Mouse (Mus musculus): Measurements from ENCODE around the gene Slc8a1. TPM values are rescaled to one million over a fixed set of nuclear protein-coding genes. Genes with fewer than 3 reads are reported as not detected.

Slc8a1 gene
- total and polyA plus RNA-seq, 3 experiments: 0.11 TPM; not detected in 2

DNA sequence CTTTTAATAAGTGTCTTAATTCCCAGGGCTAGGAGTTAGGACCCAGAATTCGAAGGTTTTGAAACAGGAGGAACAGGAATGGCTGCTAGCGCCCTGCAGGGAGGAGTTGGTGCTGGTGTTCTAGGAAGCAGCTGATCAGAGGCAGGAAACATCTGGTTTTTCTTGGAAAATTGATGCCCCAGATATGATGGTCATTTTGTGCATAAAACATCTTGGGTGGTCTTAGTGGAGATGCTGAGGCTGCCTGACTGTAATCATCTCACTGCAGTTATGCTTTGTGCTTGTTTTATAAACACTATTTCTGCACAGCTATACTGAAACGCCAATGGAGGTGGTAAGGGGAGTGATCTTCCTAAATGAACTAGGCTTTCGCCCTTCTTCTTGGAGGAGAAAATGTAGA lies 345.1 kb downstream of the Slc8a1 start:
- Histone ChIP-seq H3K27me3 (ENCODE audit: insufficient read depth, low read length) (no peaks in the 10 kb centered on the region), H3K4me3 (ENCODE audit: low read depth, low read length) (no peak overlapping the region), H3K9me3 (replicated peaks) (peaks cover 8% of the 10 kb centered on the region), H3K4me1 (ENCODE audit: insufficient read depth, low read depth, low read length) (no peaks in the 10 kb centered on the region), H3K36me3 (replicated peaks) (no peaks in the 10 kb centered on the region)
- TF ChIP-seq GATA1 (IDR thresholded peaks at IDR 0.05; ENCODE audit: borderline replicate concordance, low read length) (no peak), POLR2AphosphoS5 (IDR thresholded peaks at IDR 0.05; ENCODE audit: insufficient replicate concordance, low read depth, low read length) (no peak), CTCF (IDR thresholded peaks at IDR 0.05; ENCODE audit: low read depth, low read length) (no peak), GATA2 (IDR thresholded peaks at IDR 0.05; ENCODE audit: borderline replicate concordance, low read depth, low read length) (no peak), TAL1 (conservative IDR thresholded peaks at IDR 0.05; ENCODE audit: low read depth, low read length) (no peak)
- ATAC-seq (ENCODE audit: extremely low read depth, insufficient number of reproducible peaks, low FRiP score, poor library complexity, severe bottlenecking) (no peak), DNase-seq (ENCODE audit: low spot score) (no peak)

DNA sequence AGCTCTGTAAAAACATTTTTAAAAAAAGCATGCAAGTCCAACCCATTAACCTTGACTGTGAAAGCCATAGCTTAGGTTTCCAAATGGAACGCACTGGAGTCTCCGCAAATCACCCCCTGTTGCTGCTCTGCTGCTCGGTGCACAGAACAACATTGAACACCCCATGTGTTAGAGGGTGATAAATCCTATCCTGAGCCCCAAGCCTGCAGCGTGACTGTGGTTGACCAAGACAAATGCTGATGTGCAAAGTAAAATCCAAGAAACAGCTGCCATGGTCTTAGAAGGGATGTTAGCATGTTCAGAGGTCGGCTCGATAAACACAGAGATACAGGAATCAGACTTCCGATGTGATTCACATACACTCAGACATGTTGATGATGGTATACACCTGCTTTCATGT lies 346.7 kb downstream of the Slc8a1 start:
- H3K36me3 ChIP-seq (replicated peaks): no peaks in the 10 kb centered on the region
- no peaks in the 10 kb centered on the region for H3K27me3 ChIP-seq (ENCODE audit: insufficient read depth, low read length)
- no peaks in the 10 kb centered on the region for H3K4me1 ChIP-seq (ENCODE audit: insufficient read depth, low read depth, low read length)
- TF ChIP-seq TAL1 (conservative IDR thresholded peaks at IDR 0.05; ENCODE audit: low read depth, low read length) (no peak), CTCF (IDR thresholded peaks at IDR 0.05; ENCODE audit: low read depth, low read length) (no peak), GATA2 (IDR thresholded peaks at IDR 0.05; ENCODE audit: borderline replicate concordance, low read depth, low read length) (no peak)
- peaks cover 14% of the 10 kb centered on the region for H3K9me3 ChIP-seq (replicated peaks)
- no peak overlapping the region for H3K4me3 ChIP-seq (ENCODE audit: low read depth, low read length)
- DNase-seq (ENCODE audit: low spot score) (no peak), ATAC-seq (ENCODE audit: extremely low read depth, insufficient number of reproducible peaks, low FRiP score, poor library complexity, severe bottlenecking) (no peak)

DNA sequence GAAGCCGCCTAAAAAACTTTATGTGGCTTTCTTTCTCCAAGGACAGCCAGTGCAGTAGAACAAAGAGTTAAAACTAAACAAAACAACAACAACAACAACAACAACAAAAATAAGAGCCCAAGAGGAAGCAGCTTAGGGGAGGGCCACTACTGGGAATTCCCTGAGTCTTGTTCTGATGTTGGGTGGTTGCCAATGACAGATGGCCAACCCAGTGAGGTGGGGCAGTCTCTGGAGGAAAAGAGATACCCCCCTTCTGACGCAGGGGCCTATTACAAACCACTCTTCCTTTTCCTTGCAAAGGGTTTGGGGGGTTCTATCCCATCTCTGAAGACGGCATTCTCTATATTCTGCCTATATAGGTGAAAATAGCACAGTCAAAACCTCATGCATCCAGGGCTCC lies 347.4 kb downstream of the Slc8a1 start:
- Histone ChIP-seq H3K4me3 (ENCODE audit: low read depth, low read length) (no peak overlapping the region), H3K4me1 (ENCODE audit: insufficient read depth, low read depth, low read length) (no peaks in the 10 kb centered on the region), H3K36me3 (replicated peaks) (no peaks in the 10 kb centered on the region), H3K9me3 (replicated peaks) (peaks cover 15% of the 10 kb centered on the region), H3K27me3 (ENCODE audit: insufficient read depth, low read length) (no peaks in the 10 kb centered on the region)
- TF ChIP-seq CTCF (IDR thresholded peaks at IDR 0.05; ENCODE audit: low read depth, low read length) (no peak), TAL1 (conservative IDR thresholded peaks at IDR 0.05; ENCODE audit: low read depth, low read length) (no peak)
- no peak for ATAC-seq (ENCODE audit: extremely low read depth, insufficient number of reproducible peaks, low FRiP score, poor library complexity, severe bottlenecking)
- no peak for DNase-seq (ENCODE audit: low spot score)

DNA sequence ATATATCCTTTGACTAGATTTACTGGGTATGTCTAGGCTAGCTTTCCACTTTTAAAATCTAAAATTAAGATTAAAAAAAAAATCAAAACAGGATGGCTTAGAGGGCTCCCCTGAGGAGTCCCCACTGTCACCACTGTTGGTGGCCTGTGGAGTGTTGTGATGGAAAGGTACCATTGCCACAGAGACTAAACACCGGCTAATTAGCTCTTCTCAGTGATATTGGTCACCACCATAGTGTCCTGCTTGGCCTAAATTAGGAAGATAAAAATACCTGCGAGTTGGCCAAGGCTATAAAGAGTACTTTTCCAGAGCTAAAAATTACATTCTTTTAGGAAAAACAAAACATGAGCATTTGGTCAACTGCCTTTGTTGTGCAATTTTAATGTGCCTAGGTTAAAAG lies 352.1 kb downstream of the Slc8a1 start:
- no peak for ATAC-seq (ENCODE audit: extremely low read depth, insufficient number of reproducible peaks, low FRiP score, poor library complexity, severe bottlenecking)
- TF ChIP-seq CTCF (IDR thresholded peaks at IDR 0.05; ENCODE audit: low read depth, low read length) (no peak), GATA1 (IDR thresholded peaks at IDR 0.05; ENCODE audit: borderline replicate concordance, low read length) (no peak), TAL1 (conservative IDR thresholded peaks at IDR 0.05; ENCODE audit: low read depth, low read length) (no peak), POLR2AphosphoS5 (IDR thresholded peaks at IDR 0.05; ENCODE audit: insufficient replicate concordance, low read depth, low read length) (no peak), GATA2 (IDR thresholded peaks at IDR 0.05; ENCODE audit: borderline replicate concordance, low read depth, low read length) (no peak)

DNA sequence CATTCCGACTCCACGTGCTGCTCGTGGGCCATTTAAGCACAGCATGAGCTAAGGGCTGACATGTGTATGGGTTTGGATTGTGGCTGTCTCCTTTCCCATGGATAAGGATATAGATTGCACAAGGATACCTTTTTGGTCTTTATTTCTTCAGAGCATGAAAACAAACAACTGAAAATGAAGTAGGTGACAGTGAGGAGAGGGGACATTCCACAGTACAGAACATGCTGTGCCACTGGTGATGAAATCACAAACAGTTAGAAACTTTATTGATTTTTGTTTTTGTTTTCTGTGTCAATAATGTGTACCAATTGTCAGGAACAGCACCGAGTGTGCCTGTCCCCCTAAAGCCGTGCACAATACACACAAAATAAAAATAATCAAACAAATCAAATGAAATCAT lies 352.7 kb downstream of the Slc8a1 start:
- no peak overlapping the region for H3K4me3 ChIP-seq (ENCODE audit: low read depth, low read length)
- DNase-seq (ENCODE audit: low spot score): no peak
- peaks cover 13% of the 10 kb centered on the region for H3K9me3 ChIP-seq (replicated peaks)
- H3K4me1 ChIP-seq (ENCODE audit: insufficient read depth, low read depth, low read length): no peaks in the 10 kb centered on the region
- H3K36me3 ChIP-seq (replicated peaks): no peaks in the 10 kb centered on the region
- no peaks in the 10 kb centered on the region for H3K27me3 ChIP-seq (ENCODE audit: insufficient read depth, low read length)
- no peak for ATAC-seq (ENCODE audit: extremely low read depth, insufficient number of reproducible peaks, low FRiP score, poor library complexity, severe bottlenecking)
- TF ChIP-seq POLR2AphosphoS5 (IDR thresholded peaks at IDR 0.05; ENCODE audit: insufficient replicate concordance, low read depth, low read length): no peak
- TF ChIP-seq CTCF (IDR thresholded peaks at IDR 0.05; ENCODE audit: low read depth, low read length): no peak
- no peak for TF ChIP-seq GATA1 (IDR thresholded peaks at IDR 0.05; ENCODE audit: borderline replicate concordance, low read length)
- TF ChIP-seq GATA2 (IDR thresholded peaks at IDR 0.05; ENCODE audit: borderline replicate concordance, low read depth, low read length): no peak
- TF ChIP-seq TAL1 (conservative IDR thresholded peaks at IDR 0.05; ENCODE audit: low read depth, low read length): no peak

More for the DNA sequence above, 352.1 kb downstream of the Slc8a1 start:
- Histone ChIP-seq H3K36me3 (replicated peaks) (no peaks in the 10 kb centered on the region), H3K4me1 (ENCODE audit: insufficient read depth, low read depth, low read length) (no peaks in the 10 kb centered on the region), H3K4me3 (ENCODE audit: low read depth, low read length) (no peak overlapping the region), H3K27me3 (ENCODE audit: insufficient read depth, low read length) (no peaks in the 10 kb centered on the region), H3K9me3 (replicated peaks) (peaks cover 13% of the 10 kb centered on the region)
- no peak for DNase-seq (ENCODE audit: low spot score)

DNA sequence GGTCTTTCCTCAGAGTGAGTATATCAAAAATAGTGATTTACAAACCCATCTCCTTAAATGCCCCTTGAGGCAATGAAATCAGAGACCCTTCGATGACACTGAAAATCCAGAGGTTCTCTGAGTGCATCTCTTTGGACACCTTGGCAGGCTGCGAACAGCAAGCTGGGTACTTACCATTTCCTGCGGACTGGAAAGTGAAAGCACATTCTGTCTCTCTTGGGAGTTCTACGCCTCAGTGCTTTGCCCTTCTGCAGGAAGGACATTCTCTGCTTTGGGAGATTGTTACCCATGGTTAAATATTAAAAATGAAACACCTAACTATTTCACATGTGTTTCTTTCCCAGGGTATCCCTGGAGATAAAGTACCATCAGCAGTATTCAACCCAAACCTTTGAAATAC lies 354.7 kb downstream of the Slc8a1 start:
- Histone ChIP-seq H3K36me3 (replicated peaks) (no peaks in the 10 kb centered on the region), H3K4me1 (ENCODE audit: insufficient read depth, low read depth, low read length) (no peaks in the 10 kb centered on the region), H3K27me3 (ENCODE audit: insufficient read depth, low read length) (no peaks in the 10 kb centered on the region), H3K4me3 (ENCODE audit: low read depth, low read length) (no peak overlapping the region), H3K9me3 (replicated peaks) (peaks cover 10% of the 10 kb centered on the region; the same call in 1 of the 2 replicates)
- ATAC-seq (ENCODE audit: extremely low read depth, insufficient number of reproducible peaks, low FRiP score, poor library complexity, severe bottlenecking) (no peak), DNase-seq (ENCODE audit: low spot score) (no peak)
- no peak for TF ChIP-seq GATA2 (IDR thresholded peaks at IDR 0.05; ENCODE audit: borderline replicate concordance, low read depth, low read length)
- TF ChIP-seq CTCF (IDR thresholded peaks at IDR 0.05; ENCODE audit: low read depth, low read length): no peak

DNA sequence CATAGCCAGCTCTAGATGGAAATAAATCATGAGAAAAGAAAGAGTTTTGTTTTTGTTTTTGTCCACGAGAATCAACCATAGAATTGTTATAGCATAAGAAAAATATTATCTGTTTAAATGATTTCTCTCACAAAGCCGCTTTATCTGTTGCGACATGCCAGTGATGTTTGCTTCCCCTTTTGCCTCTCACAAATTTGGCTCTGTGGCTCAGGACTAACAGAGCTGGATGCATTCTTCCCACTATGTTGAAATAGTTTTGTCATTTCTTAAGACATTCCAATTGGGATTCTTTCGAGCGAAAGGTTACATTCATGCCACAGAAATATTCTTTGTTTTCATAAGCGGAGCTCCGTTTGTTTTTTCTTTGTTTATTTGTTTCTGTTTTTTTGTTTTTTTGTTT lies 359.7 kb downstream of the Slc8a1 start:
- H3K4me3 ChIP-seq (ENCODE audit: low read depth, low read length): no peak overlapping the region
- TF ChIP-seq POLR2AphosphoS5 (IDR thresholded peaks at IDR 0.05; ENCODE audit: insufficient replicate concordance, low read depth, low read length) (no peak), CTCF (IDR thresholded peaks at IDR 0.05; ENCODE audit: low read depth, low read length) (no peak), GATA2 (IDR thresholded peaks at IDR 0.05; ENCODE audit: borderline replicate concordance, low read depth, low read length) (no peak), GATA1 (IDR thresholded peaks at IDR 0.05; ENCODE audit: borderline replicate concordance, low read length) (no peak), TAL1 (conservative IDR thresholded peaks at IDR 0.05; ENCODE audit: low read depth, low read length) (no peak)
- H3K9me3 ChIP-seq (replicated peaks): no peaks in the 10 kb centered on the region; the same call in none of the 2 replicates
- H3K4me1 ChIP-seq (ENCODE audit: insufficient read depth, low read depth, low read length): no peaks in the 10 kb centered on the region
- ATAC-seq (ENCODE audit: extremely low read depth, insufficient number of reproducible peaks, low FRiP score, poor library complexity, severe bottlenecking) (no peak), DNase-seq (ENCODE audit: low spot score) (no peak)
- H3K27me3 ChIP-seq (ENCODE audit: insufficient read depth, low read length): no peaks in the 10 kb centered on the region
- no peaks in the 10 kb centered on the region for H3K36me3 ChIP-seq (replicated peaks)
